Mouse (Mus musculus): ENCODE data around the gene Etv6. TPM values are rescaled to one million over a fixed set of nuclear protein-coding genes. Genes with fewer than 3 reads are reported as not detected.

Gene Etv6
- total and polyA plus RNA-seq, 2 experiments from 2014 or later = 4.0 to 9.1 TPM

- Histone ChIP-seq H3K4me2 (ENCODE audit: low read depth, low read length) (no peak overlapping the region), H3K9me3 (ENCODE audit: low read length) (no peaks in the 10 kb centered on the region), H3K9ac (replicated peaks; ENCODE audit: low read length) (no peak overlapping the region), H3K36me3 (ENCODE audit: insufficient read depth, low read length) (no peaks in the 10 kb centered on the region), H3K27ac (no peak overlapping the region), H3K4me1 (ENCODE audit: insufficient read depth, low read length) (peaks cover 3% of the 10 kb centered on the region; the same call in 1 of the 2 replicates), H3K4me3 (ENCODE audit: low read length) (no peak overlapping the region), H3K27me3 (ENCODE audit: insufficient read depth, low read length) (no peaks in the 10 kb centered on the region)
- no peak for ATAC-seq
- no peak for DNase-seq (ENCODE audit: low spot score)
- WGBS = 88% methylated on average over 2 of the region's 2 CpGs
- no peak for TF ChIP-seq CTCF (IDR thresholded peaks at IDR 0.05; ENCODE audit: low read depth)
Observed at GRCm38 (mm10) chr6:134131601-134132000, 96.1 kb downstream of the Etv6 start.

DNA sequence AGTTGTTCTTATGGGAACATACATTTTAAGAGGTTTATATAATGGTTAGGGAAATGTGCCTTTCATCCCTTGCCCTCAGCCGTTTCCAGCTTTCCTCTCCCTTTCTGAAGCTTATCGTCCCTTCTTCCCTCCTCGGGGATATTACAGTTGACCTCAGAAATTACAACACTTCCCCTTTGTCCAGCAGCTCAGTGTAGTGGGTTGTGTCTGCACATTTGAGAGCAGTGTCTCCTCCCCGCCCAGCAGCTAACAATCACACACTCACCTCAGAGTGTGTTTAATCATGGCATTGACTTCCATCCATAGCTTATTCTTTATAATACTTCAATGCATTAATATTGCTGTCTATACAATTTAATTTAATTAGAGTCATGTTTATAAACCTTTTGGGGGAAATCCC is 98.3 kb downstream of the Etv6 start:
- H3K4me3 ChIP-seq (ENCODE audit: low read length) = no peak overlapping the region
- DNase-seq (ENCODE audit: low spot score) (no peak), ATAC-seq (no peak)
- WGBS = 81% methylated on average over 4 of the region's 4 CpGs
- H3K36me3 ChIP-seq (ENCODE audit: insufficient read depth, low read length) = no peaks in the 10 kb centered on the region
- H3K4me2 ChIP-seq (ENCODE audit: low read depth, low read length) = no peak overlapping the region
- no peak overlapping the region for H3K9ac ChIP-seq (replicated peaks; ENCODE audit: low read length)
- no peak for TF ChIP-seq CTCF (IDR thresholded peaks at IDR 0.05; ENCODE audit: low read depth)
- no peaks in the 10 kb centered on the region for H3K9me3 ChIP-seq (ENCODE audit: low read length)
- H3K27ac ChIP-seq = no peak overlapping the region
- no peaks in the 10 kb centered on the region for H3K4me1 ChIP-seq (ENCODE audit: insufficient read depth, low read length)
- H3K27me3 ChIP-seq (ENCODE audit: insufficient read depth, low read length) = no peaks in the 10 kb centered on the region

DNA sequence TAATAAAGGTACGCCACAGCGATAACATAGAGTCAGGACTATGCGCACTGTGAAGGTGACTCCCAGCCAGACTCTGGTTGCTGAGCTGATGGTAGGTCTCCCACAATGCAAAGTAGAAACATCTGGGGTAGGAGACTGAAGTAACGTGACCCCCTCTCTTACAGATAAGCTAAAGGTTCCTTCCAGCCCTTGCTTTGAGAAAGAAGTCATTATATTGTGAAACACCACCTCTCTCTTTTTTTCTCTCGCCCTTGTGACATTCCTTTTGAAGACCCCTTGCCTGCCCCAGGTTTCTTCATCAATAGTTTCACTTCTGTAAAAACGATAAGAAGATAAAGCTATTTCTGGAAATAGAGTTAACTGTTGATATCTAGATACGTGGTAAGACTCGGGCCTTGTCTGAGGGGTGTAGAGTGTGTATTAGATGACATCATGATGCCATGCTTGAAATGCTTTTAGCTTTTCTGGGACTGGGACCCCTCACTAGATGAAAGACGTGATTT is 99.4 kb downstream of the Etv6 start:
- H3K36me3 ChIP-seq (ENCODE audit: insufficient read depth, low read length) = no peaks in the 10 kb centered on the region
- H3K9me3 ChIP-seq (ENCODE audit: low read length) = no peaks in the 10 kb centered on the region
- no peak for TF ChIP-seq CTCF (IDR thresholded peaks at IDR 0.05; ENCODE audit: low read depth)
- no peak overlapping the region for H3K4me3 ChIP-seq (ENCODE audit: low read length)
- H3K9ac ChIP-seq (replicated peaks; ENCODE audit: low read length) = no peak overlapping the region
- WGBS = 93% methylated on average over 9 of the region's 9 CpGs
- H3K4me2 ChIP-seq (ENCODE audit: low read depth, low read length) = no peak overlapping the region
- ATAC-seq (no peak), DNase-seq (ENCODE audit: low spot score) (no peak)
- H3K27ac ChIP-seq = no peak overlapping the region
- H3K4me1 ChIP-seq (ENCODE audit: insufficient read depth, low read length) = no peaks in the 10 kb centered on the region
- no peaks in the 10 kb centered on the region for H3K27me3 ChIP-seq (ENCODE audit: insufficient read depth, low read length)

- no peak overlapping the region for H3K4me2 ChIP-seq (ENCODE audit: low read depth, low read length)
- H3K27ac ChIP-seq = no peak overlapping the region
- no peaks in the 10 kb centered on the region for H3K9me3 ChIP-seq (ENCODE audit: low read length)
- no peak overlapping the region for H3K9ac ChIP-seq (replicated peaks; ENCODE audit: low read length)
- no peaks in the 10 kb centered on the region for H3K36me3 ChIP-seq (ENCODE audit: insufficient read depth, low read length)
- no peak overlapping the region for H3K4me3 ChIP-seq (ENCODE audit: low read length)
- no peaks in the 10 kb centered on the region for H3K27me3 ChIP-seq (ENCODE audit: insufficient read depth, low read length)
- H3K4me1 ChIP-seq (ENCODE audit: insufficient read depth, low read length) = no peaks in the 10 kb centered on the region
- TF ChIP-seq CTCF (IDR thresholded peaks at IDR 0.05; ENCODE audit: low read depth) = no peak
- ATAC-seq (no peak), DNase-seq (ENCODE audit: low spot score) (no peak)
- WGBS = 91% methylated on average over 3 of the region's 3 CpGs
Observed at GRCm38 (mm10) chr6:134136315-134136714, 100.8 kb downstream of the Etv6 start.

GRCm38 (mm10) chr6:134139359-134139758 is 103.9 kb downstream of the Etv6 start:
- Histone ChIP-seq H3K27me3 (ENCODE audit: insufficient read depth, low read length) (no peaks in the 10 kb centered on the region), H3K27ac (no peak overlapping the region), H3K9me3 (ENCODE audit: low read length) (no peaks in the 10 kb centered on the region), H3K4me3 (ENCODE audit: low read length) (no peak overlapping the region), H3K36me3 (ENCODE audit: insufficient read depth, low read length) (no peaks in the 10 kb centered on the region), H3K4me2 (ENCODE audit: low read depth, low read length) (no peak overlapping the region), H3K9ac (replicated peaks; ENCODE audit: low read length) (no peak overlapping the region), H3K4me1 (ENCODE audit: insufficient read depth, low read length) (no peaks in the 10 kb centered on the region; the same call in 1 of the 2 replicates)
- no peak for TF ChIP-seq CTCF (IDR thresholded peaks at IDR 0.05; ENCODE audit: low read depth)
- no peak for DNase-seq (ENCODE audit: low spot score)
- ATAC-seq = no peak
- WGBS = 88% methylated on average over 3 of the region's 3 CpGs

- Histone ChIP-seq H3K9ac (replicated peaks; ENCODE audit: low read length) (no peak overlapping the region), H3K27me3 (ENCODE audit: insufficient read depth, low read length) (no peaks in the 10 kb centered on the region), H3K27ac (no peak overlapping the region), H3K36me3 (ENCODE audit: insufficient read depth, low read length) (no peaks in the 10 kb centered on the region), H3K9me3 (ENCODE audit: low read length) (no peaks in the 10 kb centered on the region), H3K4me3 (ENCODE audit: low read length) (no peak overlapping the region), H3K4me2 (ENCODE audit: low read depth, low read length) (no peak overlapping the region), H3K4me1 (ENCODE audit: insufficient read depth, low read length) (no peaks in the 10 kb centered on the region; the same call in 1 of the 2 replicates)
- DNase-seq (ENCODE audit: low spot score) (no peak), ATAC-seq (no peak)
- WGBS = 74% methylated on average over 16 of the region's 16 CpGs
- no peak for TF ChIP-seq CTCF (IDR thresholded peaks at IDR 0.05; ENCODE audit: low read depth)
Observed at GRCm38 (mm10) chr6:134140718-134141615, 105.5 kb downstream of the Etv6 start.
